Mouse (Mus musculus) embryonic stem cell, embryonic (primary cell): Measurements from ENCODE around the gene Prkcg.

Experiments used
- CTCF ChIA-PET, 4 experiments: fragments of 300-600 bp in 2 of 4; fragments of 350-600 bp in 2 of 4; sonication (Branson Sonifier 250); formaldehyde crosslinking; loops; one replicate each; lab custom pipeline; 2022; ENCODE audit warnings: inconsistent platforms in 2 of 4; lab: Charles Lee
- POLR2A ChIA-PET, 4 experiments: fragments of 300-600 bp in 2 of 4; fragments of 350-600 bp in 2 of 4; sonication (Branson Sonifier 250); formaldehyde crosslinking; loops; one replicate each; lab custom pipeline; 2022; ENCODE audit warnings: antibody characterized with exemption in 4 of 4, inconsistent platforms in 1 of 4; lab: Charles Lee

Gene Prkcg

GRCm38 (mm10) chr7:3288976-3289970 is at the start of gene Prkcg, which contains the start of gene Myadm:
Prkcg (plus strand) TSS chr7:3289179.
Myadm (plus strand) TSS chr7:3289080.
- ChIA-PET POLR2A (interaction anchor here (0.6 to 4.3 kb wide), 76 partner anchors 8 to 1524 kb away, joined by 3 to 127 read pairs (median 5); partner anchors contain the start of genes AU018091 (in 1 of the 4), Mboat7 (in 1 of the 4), Tsen34 (in 1 of the 4) and Ube2s (in 1 of the 4)), CTCF (interaction anchor here (0.5 to 3.6 kb wide), 23 partner anchors 9 to 614 kb away, joined by 3 to 43 read pairs (median 4); no protein-coding TSS in a partner anchor)

GRCm38 (mm10) chr7:3239193-3239592 is 49.8 kb upstream of the Prkcg start:
- POLR2A ChIA-PET = interaction anchor here (0.6 to 2.9 kb wide), 15 partner anchors 10 to 1263 kb away, joined by 3 to 19 read pairs (median 4); partner anchors contain the start of genes Myadm (in 1 of the 4), Nlrp12 (in 1 of the 4) and Prkcg (in 1 of the 4)
- CTCF ChIA-PET = interaction anchor here (0.5 to 3.2 kb wide), 23 partner anchors 10 to 332 kb away, joined by 3 to 17 read pairs (median 4); partner anchors contain the start of gene Nlrp12 (in 3 of the 4)

GRCm38 (mm10) chr7:3260701-3261100 is 28.3 kb upstream of the Prkcg start:
- ChIA-PET POLR2A (interaction anchor here in 3 of 4 experiments (0.6 to 7.7 kb wide), 11 partner anchors 9 to 108 kb away, joined by 3 to 62 read pairs (median 6); no protein-coding TSS in a partner anchor), CTCF (interaction anchor here in 2 of 4 experiments (0.6 to 1.5 kb wide), 5 partner anchors 22 to 78 kb away, joined by 4 to 6 read pairs (median 6); no protein-coding TSS in a partner anchor)

- ChIA-PET CTCF (interaction anchor here in 3 of 4 experiments (0.5 to 2.5 kb wide), 8 partner anchors 19 to 1531 kb away, joined by 3 to 10 read pairs (median 4); partner anchors contain the start of gene Rpl28 (in 1 of the 3)), POLR2A (interaction anchor here in 2 of 4 experiments (0.7 to 7.7 kb wide), 11 partner anchors 10 to 54 kb away, joined by 3 to 62 read pairs (median 9); partner anchors contain the start of genes Myadm (in 1 of the 2) and Prkcg (in 1 of the 2))
Measured at GRCm38 (mm10) chr7:3261446-3261845, 27.5 kb upstream of the Prkcg start.

- CTCF ChIA-PET = interaction anchor here (0.5 to 2.7 kb wide), 40 partner anchors 11 to 1269 kb away, joined by 3 to 17 read pairs (median 4); partner anchors contain the start of genes Dnaaf3 (in 1 of the 4) and Myadm (in 1 of the 4)
Measured at GRCm38 (mm10) chr7:3262789-3263188, 26.2 kb upstream of the Prkcg start.

GRCm38 (mm10) chr7:3264390-3265022 is 24.5 kb upstream of the Prkcg start:
- ChIA-PET CTCF (interaction anchor here (0.5 to 2.7 kb wide), 22 partner anchors 10 to 82 kb away, joined by 3 to 17 read pairs (median 4); no protein-coding TSS in a partner anchor), POLR2A (interaction anchor here (0.6 to 7.7 kb wide), 37 partner anchors 9 to 186 kb away, joined by 3 to 62 read pairs (median 4); partner anchors contain the start of genes Myadm (in 2 of the 4) and Prkcg (in 2 of the 4))

More at GRCm38 (mm10) chr7:3262789-3263188, 26.2 kb upstream of the Prkcg start:
- POLR2A ChIA-PET = interaction anchor here (0.6 to 7.7 kb wide), 26 partner anchors 15 to 1747 kb away, joined by 3 to 62 read pairs (median 6); partner anchors contain the start of genes Myadm (in 2 of the 4) and Prkcg (in 2 of the 4)

- ChIA-PET CTCF (interaction anchor here in 3 of 4 experiments (0.7 to 1.6 kb wide), 4 partner anchors 9 to 45 kb away, joined by 3 to 5 read pairs (median 3); no protein-coding TSS in a partner anchor), POLR2A (interaction anchor here in 3 of 4 experiments (0.6 to 7.7 kb wide), 23 partner anchors 9 to 146 kb away, joined by 3 to 62 read pairs (median 4); partner anchors contain the start of genes Myadm (in 2 of the 3) and Prkcg (in 2 of the 3))
Measured at GRCm38 (mm10) chr7:3265311-3265710, 23.7 kb upstream of the Prkcg start.

- POLR2A ChIA-PET = interaction anchor here in 3 of 4 experiments (0.6 to 7.7 kb wide), 11 partner anchors 10 to 104 kb away, joined by 3 to 62 read pairs (median 3); partner anchors contain the start of genes Myadm (in 1 of the 3) and Prkcg (in 1 of the 3)
Measured at GRCm38 (mm10) chr7:3267261-3267660, 21.7 kb upstream of the Prkcg start.

GRCm38 (mm10) chr7:3267888-3268287 is 21.1 kb upstream of the Prkcg start:
- ChIA-PET CTCF (no interaction called here), POLR2A (interaction anchor here in 3 of 4 experiments (0.5 to 2.9 kb wide), 14 partner anchors 13 to 190 kb away, joined by 3 to 24 read pairs (median 4); no protein-coding TSS in a partner anchor)

More at GRCm38 (mm10) chr7:3267261-3267660, 21.7 kb upstream of the Prkcg start:
- CTCF ChIA-PET = interaction anchor here in 1 of 4 experiments (0.6 kb wide), 1 partner anchor 22 kb away, joined by 3 read pairs; the partner anchor contains the start of genes Myadm and Prkcg

GRCm38 (mm10) chr7:3268291-3268690 is 20.7 kb upstream of the Prkcg start:
- ChIA-PET POLR2A (interaction anchor here in 3 of 4 experiments (0.5 to 2.9 kb wide), 17 partner anchors 12 to 189 kb away, joined by 3 to 24 read pairs (median 4); no protein-coding TSS in a partner anchor), CTCF (no interaction called here)

GRCm38 (mm10) chr7:3272206-3272605 is 16.8 kb upstream of the Prkcg start:
- ChIA-PET POLR2A (interaction anchor here in 1 of 4 experiments (1.0 to 3.0 kb wide), 2 partner anchors 28 to 55 kb away, joined by 5 to 11 read pairs; no protein-coding TSS in a partner anchor), CTCF (interaction anchor here in 1 of 4 experiments (0.7 kb wide), 1 partner anchor 31 kb away, joined by 3 read pairs; no protein-coding TSS in a partner anchor)

- CTCF ChIA-PET = interaction anchor here in 2 of 4 experiments (0.7 to 2.2 kb wide), 4 partner anchors 11 to 28 kb away, joined by 3 to 7 read pairs (median 4); no protein-coding TSS in a partner anchor
- POLR2A ChIA-PET = interaction anchor here in 3 of 4 experiments (0.6 to 2.0 kb wide), 9 partner anchors 12 to 199 kb away, joined by 3 to 8 read pairs (median 4); partner anchors contain the start of genes Myadm (in 2 of the 3) and Prkcg (in 2 of the 3)
Measured at GRCm38 (mm10) chr7:3275455-3276170, 13.4 kb upstream of the Prkcg start.

- CTCF ChIA-PET = interaction anchor here (0.5 to 1.8 kb wide), 14 partner anchors 13 to 1454 kb away, joined by 3 to 9 read pairs (median 4); no protein-coding TSS in a partner anchor
- POLR2A ChIA-PET = interaction anchor here in 3 of 4 experiments (0.6 to 3.1 kb wide), 14 partner anchors 8 to 144 kb away, joined by 3 to 15 read pairs (median 4); partner anchors contain the start of genes Myadm (in 1 of the 3) and Prkcg (in 1 of the 3)
Measured at GRCm38 (mm10) chr7:3276781-3277180, 12.2 kb upstream of the Prkcg start.

- ChIA-PET POLR2A (interaction anchor here (0.6 to 4.0 kb wide), 17 partner anchors 9 to 73 kb away, joined by 3 to 25 read pairs (median 5); partner anchors contain the start of genes Myadm (in 2 of the 4) and Prkcg (in 2 of the 4)), CTCF (interaction anchor here in 2 of 4 experiments (0.6 to 3.3 kb wide), 4 partner anchors 9 to 21 kb away, joined by 4 to 10 read pairs (median 4); no protein-coding TSS in a partner anchor)
Measured at GRCm38 (mm10) chr7:3280080-3280653, 8.8 kb upstream of the Prkcg start.
